Mouse (Mus musculus): ENCODE data around the gene Zfp13.

DNA sequence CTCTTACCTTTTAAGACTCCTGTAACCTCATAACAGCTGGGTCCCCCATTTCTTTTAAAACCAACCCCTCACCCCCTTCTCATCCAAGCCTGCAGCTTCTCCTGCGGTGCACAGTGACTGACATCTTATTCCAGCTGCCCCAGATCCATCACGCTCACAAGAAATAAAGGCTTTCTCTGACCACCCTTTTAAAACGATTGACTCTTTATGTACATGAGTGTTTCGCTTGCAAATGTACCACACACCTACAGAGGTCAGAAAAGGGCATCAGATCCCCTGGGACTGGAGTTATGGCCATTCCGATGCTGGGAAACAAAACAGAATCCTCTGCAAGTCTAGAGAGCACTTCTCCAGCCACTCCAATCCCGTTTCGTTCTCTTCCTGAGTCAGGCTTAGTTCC is 28.5 kb upstream of the Zfp13 start:
- no peak for TF ChIP-seq CTCF (conservative IDR thresholded peaks at IDR 0.05; ENCODE audit: low read length)
- TF ChIP-seq NANOG (IDR thresholded peaks at IDR 0.05; ENCODE audit: borderline replicate concordance, low read length): no peak
